Mouse (Mus musculus): ENCODE measurements around the gene Glcci1.

GRCm38 (mm10) chr6:8473498-8473897 is 35.9 kb upstream of the Glcci1 start:
- TF ChIP-seq EP300 (IDR thresholded peaks at IDR 0.05) (no peak), CTCF (IDR thresholded peaks at IDR 0.05) (no peak)
